Mouse (Mus musculus) embryo, embryonic 11 days (tissue): Measurements from ENCODE around the gene Nr1h3.
A peak's percentile ranks its signal among the peaks of the same experiment; 100 is the strongest.

ENCODE experiments used
- DNase-seq: peaks from one replicate; pipeline ENCODE4 v3.0.0-alpha.2; 2015

Gene Nr1h3

DNA sequence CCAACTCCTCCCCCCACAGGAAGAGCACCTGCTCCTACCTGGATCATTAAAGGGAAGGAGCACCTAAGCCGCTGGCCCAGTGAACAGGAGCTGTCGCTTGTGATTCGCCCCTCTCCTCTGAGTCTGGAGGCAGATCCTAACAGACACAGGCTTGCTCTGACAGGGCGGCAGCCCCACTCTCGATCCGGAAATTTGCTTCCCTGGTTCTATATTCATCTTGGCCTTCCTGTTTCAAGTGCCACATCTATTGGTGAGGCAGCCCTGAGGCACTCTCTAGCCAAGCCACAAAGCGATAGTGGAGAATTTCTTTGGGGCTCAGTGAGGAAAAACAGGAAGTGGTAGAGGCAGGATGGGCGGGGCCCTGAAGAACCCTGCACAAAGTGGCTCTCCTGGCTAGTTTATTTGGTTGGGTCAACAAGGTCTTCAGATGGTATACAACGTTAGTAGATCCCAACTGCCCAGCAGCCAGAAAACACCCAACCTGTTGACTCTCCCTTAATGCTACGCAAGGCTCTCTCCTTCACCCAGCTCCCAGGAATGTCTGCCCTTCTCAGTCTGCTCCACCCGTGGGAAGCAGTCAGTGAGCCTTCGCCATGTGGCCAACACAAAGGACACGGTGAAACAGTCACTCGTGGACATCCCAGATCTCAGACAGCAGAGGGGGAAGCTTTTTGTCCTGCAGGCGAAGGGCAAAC, 18.8 kb downstream of the Nr1h3 start, which contains the start of gene Madd:
Gene Madd (minus strand): TSS at position 127 of the 695 bp plus-strand sequence.
- no peak for DNase-seq

DNA sequence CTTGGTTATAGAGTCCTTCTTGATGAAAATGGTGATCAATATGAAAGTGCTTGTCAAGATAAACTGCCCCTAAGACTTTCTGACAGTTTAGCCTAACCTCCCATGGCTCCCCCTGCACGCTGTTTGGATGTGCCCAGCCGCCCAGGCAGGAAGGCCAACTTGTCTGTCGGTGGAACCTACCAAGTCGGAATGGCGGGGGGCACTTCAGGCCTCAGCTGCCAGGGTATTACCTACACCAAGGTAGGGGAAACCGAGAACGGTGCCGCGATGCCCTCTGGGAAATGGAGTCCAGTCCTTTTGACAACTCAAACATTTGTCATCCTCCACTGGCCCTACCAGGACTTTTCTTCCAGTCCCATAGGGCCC, 19.5 kb downstream of the Nr1h3 start:
- peak; percentile 97 for DNase-seq

DNA sequence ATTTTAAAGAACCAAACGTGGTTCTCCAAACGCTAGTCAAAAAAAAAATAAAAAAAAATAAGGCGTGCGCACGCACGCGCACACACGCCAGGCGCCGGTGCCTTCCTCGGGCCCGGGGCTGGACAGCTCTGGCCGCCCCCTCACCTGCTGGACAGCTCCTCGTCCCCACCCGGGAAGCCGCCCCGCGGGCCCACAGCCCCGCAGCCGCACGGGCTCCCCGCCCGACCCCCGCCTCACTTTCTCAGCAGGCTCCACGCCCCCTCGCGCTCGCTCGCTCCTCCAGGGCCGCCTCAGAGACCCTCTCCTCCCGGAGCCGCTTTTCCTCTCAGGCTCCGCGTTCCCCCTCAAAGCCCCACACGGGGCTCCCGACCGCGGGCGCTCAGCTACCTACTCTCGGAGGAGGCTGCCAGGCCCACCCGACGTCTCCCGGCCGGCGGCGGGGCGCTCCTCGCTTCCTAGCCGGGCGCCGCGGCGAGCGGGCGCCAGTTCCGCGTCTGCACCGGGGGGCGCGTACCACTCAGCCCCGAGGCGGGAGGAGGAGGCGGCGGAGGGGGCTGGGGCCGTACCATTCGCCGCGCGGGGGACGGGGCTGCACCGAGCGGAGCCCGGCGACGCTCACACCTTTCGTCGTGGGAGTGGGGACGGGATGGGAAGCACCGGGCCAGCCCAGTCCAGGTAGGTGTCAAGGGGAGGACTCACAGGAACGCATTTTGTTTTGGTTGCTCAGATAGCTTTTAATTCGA, 20.1 kb downstream of the Nr1h3 start:
- peak; percentile 91 for DNase-seq

DNA sequence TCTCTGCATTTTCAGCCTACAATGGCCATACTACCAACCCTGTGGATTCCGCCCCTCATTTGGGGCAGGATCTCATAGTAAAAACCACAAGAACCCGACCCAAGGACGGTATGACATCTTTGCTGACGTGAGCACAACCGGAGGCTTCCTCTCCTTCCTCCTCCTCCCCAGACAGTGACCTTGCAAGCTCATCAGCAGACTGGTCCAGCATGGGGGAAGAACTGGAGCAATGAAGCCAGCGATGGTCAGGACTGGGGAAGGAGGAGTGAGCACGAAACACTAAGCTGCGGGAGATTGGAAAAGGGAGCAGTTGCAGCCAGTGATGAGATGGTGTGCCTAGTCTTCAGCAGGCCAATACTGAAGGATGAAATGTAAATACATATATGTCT, 20.6 kb downstream of the Nr1h3 start:
- no peak for DNase-seq

DNA sequence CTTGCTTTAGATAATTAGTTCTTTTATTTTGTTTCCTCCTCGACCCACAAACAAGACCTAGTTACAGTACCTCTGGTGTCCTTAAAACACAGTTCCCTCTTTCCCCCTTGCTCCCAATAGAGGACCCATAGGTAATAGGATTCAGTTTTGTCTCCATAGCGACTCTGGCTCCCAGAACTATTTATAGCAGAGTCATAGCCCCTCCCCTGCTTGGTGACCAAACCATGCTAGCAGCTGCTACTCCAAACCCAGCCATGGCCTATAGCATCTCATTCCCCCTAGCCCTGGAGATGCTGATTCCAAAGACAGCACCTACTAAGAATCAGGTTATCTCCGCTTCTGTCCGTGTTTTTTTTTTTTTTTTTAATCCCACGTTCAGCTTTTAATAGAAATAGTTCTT, 21.9 kb downstream of the Nr1h3 start:
- no peak for DNase-seq

DNA sequence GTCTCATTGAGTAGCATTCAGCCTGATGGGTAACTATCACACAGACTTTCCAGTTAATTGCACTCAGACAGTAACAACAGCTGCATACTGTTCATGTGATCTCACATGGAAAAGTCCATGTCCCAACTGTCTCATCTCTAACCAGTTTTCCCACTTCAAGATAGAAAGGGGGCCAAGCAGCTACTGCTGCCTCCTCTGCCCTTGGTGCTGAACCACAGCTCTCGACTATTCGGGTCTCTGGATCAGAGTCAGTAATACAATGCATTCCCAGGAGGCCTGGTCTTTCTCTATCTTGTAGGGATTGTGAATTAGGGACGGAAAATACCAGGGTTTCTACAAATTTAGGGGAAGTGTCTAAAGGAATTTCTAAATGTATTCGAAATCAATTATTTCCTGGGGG, 22.8 kb downstream of the Nr1h3 start:
- no peak for DNase-seq

DNA sequence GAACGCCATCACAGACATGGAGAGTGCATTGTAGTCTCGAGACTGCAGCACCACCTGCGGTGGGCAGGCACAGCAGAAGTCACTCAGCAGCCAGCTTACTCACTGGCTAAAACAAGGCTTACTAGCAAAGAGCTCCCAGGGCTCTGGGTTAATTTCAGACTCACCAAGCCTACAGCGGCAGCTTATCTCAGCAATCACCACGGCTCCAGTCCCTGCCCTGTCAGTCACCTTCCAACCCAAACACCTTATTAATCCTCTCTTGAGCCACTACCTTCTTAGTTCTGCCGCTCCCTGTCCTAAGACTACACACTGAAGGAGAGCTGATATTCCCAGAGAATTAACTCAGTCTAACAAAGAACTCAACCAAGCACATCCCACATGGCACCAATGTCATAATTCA, 26.4 kb downstream of the Nr1h3 start:
- DNase-seq = no peak

DNA sequence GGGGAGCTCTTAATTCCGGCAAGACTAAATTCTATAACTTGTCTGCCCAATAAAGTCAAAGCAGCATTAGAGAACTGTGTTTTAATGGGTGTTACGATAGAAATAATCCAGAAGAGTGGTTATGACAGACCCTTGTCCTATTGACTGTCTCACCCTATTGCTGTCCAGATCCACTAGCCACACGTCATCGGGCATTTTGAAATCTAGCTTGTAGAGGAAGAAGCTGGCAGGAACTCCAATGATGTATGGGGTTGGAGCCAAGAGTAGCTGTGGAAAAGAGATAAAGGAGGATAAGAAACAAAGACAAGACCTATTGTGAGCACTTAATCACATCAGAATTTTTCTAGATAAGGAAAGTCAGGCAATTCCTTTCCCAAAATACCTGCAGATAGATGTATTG, 27.1 kb downstream of the Nr1h3 start:
- no peak for DNase-seq

DNA sequence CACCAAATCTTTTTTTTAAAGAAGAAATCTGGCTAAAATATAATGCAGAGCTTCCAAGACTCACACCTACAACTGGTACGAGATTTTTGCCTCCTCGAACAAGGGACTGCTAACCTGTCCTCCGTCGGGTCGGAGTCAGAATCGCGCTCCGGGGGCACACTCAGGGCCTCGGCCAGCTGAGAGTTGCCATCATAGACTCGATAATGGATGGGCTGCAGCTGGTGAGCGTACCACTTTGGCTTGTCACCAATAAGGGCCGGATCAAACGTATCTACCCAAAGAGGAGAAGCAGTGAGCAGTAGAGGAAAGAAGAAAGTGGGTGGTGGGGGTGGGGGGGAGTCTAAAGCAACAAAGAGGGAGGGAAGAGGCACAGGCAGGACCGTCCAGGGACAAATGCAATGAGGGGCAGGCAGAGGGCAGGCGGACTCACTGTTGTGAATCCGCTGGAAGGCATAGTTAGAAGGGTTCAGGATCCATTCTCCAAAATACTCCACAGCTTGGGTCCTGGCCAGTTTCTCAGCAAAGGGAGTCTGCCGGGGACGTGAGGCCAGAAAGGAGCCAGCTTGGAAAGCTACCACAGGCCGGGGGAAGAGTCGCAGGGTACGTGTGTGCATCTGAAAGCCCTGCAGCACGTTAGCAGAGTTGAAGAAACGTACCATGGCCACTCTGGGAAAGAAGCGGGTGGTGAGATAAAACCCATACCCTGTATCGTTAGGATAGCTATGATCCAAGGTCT, 32.9 kb downstream of the Nr1h3 start:
- no peak for DNase-seq

DNA sequence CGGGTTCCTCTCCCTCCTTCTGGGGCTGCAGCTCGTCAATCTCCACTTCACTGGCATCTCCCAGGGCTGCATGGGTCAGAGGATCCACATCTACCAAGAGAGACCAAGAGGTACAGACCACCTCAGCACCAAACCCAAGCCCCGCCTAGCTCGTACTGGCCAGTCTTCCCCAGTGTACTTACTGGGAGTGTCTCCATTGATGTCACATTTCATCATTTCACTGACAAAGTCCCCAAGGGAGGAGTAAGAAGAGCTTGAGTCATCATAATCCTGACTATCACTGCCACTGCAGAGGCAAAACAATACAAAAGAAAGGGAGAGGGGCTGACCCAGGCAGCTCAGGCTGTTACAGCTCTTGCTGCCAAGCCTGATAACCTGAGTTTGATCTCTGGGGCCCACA, 35.0 kb downstream of the Nr1h3 start:
- DNase-seq = no peak

DNA sequence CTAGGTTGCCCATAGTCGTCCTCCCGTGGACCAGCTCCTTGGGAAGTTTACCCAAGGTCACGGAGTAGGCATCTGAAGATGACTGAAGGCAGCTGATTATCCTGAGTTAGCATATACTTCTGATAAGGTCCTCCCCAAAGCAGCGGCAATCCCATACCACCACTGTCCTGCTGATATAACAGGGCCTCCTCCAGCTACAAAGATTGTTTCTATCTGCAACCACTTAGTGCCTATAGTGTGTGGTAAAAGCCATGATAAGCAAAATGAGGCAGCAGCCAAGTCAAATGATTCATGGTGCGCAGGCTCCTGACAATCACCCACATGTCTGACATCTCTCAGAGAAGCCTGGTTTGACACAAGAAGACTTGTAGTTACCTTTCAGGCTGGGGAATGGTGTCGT, 37.6 kb downstream of the Nr1h3 start:
- no peak for DNase-seq

DNA sequence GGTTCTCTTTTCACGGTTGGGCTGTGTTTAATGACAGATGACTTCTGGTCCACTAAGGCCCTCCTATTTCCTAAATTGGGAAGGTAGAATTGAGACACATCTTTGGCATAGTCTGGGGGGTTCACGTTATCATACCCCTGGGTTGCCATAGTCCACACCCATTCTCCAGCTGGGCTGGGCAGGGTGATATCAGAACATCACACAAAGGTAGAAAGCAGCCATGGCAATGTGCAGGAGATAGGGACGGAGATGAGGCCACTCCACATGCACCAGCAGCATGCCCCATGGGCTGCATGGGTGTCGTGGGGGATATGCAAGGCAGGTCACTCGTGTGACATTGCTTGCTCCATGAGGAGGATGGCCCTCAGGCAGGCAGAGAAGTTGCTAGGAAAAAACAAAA, 39.1 kb downstream of the Nr1h3 start:
- DNase-seq = no peak

DNA sequence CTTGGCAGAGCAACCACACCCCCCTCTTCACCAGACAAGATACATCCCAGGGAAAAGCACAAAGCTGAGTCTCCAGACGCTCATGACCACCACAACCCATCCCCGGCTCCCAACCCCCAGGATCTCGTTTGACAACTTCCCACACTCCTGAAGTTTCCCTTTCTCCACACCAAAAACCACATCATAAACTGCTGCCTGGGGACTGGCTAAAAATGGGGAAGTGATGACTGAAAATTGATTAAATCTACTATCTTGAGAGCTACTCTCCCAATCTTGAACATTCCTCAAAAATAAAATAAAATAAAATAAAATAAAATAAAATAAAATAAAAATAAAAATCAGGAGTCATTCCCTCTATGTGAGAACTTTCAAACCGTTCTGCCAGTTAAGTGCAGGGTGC, 39.7 kb downstream of the Nr1h3 start:
- DNase-seq = no peak

DNA sequence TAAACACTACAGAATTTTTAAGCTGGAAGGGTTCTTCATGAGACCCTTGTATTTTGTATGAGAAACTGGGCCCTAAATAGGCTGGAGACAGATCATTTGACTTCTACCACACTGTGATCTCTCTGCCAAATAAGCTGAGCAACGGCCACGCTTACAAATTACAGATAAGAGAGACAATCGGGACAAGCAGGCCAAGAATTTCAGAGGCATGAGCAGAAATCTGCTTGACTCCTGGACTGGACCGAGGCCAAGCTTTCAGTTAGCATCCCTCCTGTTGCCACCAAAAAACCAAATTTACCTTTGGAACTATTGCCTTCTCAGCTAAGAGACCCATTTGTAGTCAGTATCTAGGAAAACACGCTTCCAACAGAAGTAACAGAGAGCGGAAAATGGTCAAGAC, 42.0 kb downstream of the Nr1h3 start:
- DNase-seq = no peak

DNA sequence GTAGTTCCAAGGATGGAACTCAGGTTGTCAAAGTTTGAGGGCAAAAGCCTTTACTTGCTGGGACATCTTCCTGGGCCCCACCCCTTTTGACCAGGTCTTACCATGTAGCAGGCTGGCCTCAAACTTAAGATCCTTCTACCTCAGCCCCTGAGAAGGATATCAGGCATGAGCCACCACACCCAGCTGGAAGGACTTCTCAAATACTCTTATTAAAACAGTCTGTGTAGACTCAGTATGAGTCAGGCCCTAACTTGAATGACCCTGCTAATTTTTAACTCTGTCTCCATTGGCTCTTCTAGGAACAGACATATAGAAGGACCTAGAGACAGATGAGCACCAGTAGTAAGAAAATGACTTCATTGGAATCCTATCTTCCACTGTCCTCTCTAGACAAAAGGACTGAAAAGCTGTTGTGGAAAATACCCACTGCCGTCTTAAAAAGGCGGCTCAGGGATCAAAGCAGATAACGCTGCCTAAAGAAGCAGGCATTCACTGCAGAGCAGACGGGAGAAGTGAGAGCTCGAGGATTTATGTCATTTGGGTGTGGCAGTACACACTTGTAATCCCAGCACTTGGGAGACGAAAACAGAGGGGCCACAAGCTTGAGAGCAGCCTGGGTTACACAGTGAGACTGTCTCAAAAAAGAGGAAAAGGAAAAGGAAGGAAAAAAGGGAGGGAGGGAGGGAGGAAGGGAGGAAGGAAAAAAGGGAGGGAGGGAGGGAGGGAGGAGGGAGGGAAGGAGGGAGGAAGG, 45.5 kb downstream of the Nr1h3 start:
- no peak for DNase-seq

DNA sequence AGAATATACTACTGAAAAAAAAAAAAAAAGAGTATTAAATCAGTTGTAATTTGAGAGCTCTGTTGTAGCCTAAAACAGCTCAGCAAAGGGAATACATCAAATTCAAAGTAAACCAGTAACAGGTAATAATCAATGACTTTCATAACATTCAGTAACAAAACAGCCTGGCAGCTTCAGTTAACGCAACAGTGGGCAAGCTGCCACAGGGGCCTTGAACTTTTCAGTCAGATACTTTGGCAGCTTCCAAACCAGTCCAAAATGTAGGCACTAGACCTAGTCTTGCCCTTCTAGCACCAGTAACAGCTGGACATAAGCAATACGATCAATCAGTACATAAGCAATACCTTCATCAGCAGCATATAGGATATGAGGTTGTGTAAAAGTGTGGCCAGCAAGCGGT, 48.5 kb downstream of the Nr1h3 start:
- no peak for DNase-seq

DNA sequence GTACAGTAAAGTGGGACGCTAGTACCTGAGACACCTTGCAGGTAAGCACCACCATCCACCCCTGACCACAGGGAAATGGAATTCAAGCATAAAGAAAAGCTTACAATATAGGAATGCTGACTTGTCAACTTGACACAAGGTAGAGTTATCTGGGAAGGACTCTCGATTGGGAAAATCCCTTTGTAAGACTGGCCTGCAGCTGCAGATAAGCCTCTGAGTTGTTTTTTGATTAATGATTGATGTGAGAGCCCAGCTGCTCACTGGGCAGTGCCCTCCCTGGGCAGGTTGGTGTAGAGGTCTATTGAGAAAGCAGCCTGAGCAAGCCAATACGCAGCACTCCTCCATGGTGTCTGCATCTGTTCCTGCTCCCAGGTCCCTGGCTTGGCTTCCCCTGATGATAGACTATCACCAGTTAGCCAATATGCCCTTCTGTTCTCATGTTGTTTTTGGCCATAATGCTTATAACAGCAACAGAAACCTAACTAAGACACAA, 49.7 kb downstream of the Nr1h3 start:
- DNase-seq = no peak

DNA sequence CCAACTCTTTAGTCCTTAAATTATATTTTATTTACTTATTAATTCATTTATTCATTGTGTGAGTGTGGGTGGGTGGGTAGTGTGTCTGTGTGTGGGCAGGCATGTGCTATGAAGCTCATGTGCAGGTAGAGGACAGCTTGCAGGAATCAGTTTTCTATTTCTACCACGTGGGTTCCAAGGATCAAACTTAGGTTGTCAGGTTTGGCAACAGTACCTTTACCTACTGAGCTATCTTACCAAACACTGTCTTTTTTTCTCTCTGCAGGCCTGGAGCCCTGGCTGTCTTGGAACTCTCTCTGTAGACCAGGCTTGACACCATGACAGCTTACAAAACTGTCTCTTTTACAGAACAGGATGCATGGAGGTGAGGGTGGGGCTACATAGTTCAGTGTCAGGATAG, 51.3 kb downstream of the Nr1h3 start:
- DNase-seq = no peak

DNA sequence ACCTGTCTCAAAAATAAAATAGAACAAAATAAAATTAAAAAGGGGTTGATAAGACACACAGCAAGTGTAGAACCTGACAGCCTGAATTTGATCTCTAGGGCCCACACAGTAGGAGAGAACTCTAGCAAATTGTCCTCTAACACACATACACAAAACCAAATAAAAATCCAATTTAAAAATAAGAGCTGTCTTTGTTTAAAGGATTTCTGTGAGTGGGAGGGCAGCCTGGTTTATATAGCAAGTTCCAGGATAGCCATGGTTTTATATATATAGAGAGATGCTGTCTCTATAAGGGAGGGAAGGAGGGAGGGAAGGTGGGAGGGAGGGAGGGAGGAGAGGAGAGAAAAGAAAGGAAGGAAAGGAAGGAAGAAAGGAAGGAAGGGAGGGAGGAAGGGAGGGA, 54.5 kb downstream of the Nr1h3 start:
- no peak for DNase-seq

DNA sequence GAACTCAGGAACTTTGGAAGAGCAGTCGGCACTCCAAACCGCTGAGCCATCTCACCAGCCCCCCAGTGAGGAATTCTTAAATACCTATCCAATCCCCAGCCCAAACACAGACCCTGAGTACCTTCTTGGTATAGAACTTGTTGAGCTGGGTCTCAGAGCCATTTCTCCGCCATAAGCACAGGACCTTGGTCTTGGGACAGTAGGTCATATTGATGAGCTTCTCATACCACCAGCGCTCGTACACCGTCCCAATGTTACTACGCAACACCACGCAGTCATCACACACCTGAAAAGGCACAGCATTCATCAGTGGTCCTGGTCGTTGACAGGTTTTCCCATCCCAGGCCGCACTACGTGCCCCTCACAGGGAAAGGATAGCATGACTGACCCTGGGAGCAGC, 59.2 kb downstream of the Nr1h3 start:
- DNase-seq = no peak

DNA sequence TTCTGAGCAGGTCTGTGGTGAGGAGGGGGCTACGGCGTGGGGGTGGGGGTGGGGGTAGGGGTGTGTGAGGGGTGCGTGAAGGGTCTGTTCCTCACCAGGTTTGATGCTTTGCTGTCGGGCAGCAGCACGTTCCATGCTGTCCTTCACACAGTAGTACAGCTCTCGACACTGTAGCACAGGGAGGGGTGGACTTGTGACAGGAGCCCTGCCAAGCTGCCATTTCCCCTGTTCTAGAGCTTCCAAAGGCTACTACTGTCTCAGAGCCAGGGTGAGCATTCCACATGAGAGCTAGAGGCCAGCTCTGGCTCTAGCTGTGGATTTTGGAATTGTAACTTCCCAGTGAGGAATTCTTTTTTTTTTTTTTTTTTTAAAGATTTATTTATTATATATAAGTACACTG, 59.7 kb downstream of the Nr1h3 start:
- no peak for DNase-seq

DNA sequence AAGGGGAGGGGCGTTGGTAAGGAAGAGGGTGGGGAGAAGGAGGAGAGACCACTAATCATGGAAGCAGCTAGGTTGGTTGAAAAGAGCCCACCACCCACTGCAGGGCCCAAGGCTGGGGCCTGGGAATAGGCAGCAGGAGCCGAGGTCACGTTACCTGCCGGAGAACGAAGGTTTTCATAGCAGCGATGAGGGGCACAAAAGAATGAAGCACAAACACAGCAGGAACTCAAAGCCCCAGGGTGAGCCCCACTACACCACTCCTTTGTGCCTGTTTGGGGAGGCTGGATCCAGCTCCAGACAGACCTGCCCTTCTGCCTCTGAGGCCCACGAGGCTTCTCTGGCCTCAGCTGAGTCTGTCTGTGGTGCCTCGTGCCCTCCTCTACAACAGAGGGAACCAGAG, 62.9 kb downstream of the Nr1h3 start:
- no peak for DNase-seq

DNA sequence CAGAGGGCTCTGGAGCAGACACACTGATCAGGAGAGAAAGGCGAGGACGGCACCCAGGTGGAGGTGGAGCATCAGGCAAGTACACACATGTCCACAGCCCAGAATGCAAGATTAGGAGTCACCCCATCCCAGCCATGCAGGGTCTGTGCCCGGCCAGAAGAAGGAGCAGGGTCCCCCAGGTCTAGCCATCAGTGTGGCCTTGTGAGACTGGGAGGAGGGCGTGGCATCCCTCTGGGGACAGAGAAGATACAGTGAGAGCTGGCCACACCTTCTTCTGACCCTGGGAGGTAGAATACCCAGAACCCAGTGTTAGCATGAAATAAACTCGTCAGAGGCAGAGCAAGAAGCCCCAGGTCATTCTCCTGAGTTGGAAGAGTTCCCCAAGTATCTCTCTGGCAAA, 63.3 kb downstream of the Nr1h3 start:
- DNase-seq = no peak
